Mouse (Mus musculus): ENCODE measurements around the gene Ostc. TPM values are rescaled to one million over a fixed set of nuclear protein-coding genes. Genes with fewer than 3 reads are reported as not detected.

Gene Ostc
- total RNA-seq, 2 experiments from 2014 or later: 51.5 to 55.2 TPM

DNA sequence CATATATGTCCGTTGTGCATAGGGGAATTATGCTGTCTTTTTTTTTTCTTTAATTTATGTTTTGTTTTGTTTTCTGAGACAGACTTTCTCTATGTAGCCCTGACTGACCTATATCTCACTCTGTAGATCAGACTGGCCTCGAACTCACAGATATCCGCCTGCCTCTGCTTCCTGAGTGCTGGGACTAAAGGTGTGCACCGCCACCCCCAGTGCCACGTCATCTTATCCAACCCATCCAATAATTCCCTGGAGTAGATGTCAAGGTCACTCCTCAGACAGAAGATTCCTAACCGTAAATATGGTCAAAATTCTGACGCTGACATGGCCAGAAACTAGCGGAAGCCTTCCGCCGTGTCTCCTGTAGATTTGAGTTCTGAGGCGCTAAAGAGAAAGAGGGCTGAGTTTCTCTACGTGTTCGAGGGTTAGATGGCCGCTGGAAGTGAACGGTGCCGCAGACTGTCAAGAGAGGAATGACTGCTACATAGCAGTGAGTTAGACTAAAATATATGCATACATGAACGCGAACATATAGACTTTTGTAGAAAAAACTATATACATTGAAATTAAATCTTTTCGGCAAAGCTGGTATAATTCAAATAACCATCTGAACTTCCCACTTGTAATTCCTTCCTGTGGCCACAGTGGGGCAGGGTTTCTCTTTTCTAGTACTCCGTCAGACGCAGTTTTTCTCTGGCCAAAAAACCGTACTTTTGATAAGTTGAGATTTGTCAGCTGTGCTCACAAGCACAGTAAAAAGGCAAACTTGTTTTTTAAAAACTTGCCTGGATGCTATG, 5.7 kb upstream of the Ostc start:
- DNase-seq (ENCODE audit: low spot score): peak; percentile 20
- intact Hi-C loops (cut with DNase I): loop anchor here (1.0 kb wide), 1 partner anchor 522 kb away; no protein-coding TSS in a partner anchor

DNA sequence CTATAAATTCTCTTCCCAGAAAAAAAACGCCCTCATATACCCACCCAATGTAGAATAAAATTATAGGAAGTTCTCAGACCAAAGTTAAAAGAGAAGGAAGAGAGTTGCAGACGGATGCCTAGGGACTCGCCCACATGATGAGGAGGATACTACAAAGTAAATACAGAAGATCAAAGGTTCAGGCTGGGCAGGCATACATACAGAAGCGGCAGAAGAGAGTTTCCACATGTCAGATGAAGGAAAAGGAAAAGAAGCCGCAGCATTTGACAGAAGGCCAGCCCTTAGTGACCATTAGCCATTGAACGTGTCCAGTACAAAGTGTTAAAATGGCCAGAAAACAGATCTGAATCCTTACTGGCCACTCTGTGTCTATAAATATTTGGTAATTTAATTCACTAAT, 3.6 kb upstream of the Ostc start:
- intact Hi-C loops (cut with DNase I): no loop called here
- no peak for DNase-seq (ENCODE audit: low spot score)

DNA sequence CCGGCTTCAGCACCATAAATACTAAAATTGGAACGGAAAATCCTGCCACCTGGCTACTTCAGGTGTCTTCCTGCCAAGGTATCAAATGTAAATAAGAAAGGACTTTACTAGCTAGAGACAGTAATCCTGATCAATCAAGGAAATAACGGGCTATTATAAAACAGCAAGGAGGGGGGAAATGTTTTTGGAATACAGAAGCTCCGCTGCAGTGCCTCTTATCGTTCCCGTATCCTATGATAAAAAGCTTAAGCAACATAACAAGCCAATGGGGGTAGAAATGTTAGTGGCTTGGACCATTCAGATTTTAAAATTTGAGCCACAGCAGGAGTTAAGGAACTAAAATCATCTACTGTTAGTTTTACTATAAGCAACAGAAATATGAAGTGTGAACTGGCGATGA, 859 bp upstream of the Ostc start:
- intact Hi-C loops (cut with DNase I): loop anchor here (2.0 kb wide), 1 partner anchor 19 kb away; no protein-coding TSS in a partner anchor
- no peak for DNase-seq (ENCODE audit: low spot score)

DNA sequence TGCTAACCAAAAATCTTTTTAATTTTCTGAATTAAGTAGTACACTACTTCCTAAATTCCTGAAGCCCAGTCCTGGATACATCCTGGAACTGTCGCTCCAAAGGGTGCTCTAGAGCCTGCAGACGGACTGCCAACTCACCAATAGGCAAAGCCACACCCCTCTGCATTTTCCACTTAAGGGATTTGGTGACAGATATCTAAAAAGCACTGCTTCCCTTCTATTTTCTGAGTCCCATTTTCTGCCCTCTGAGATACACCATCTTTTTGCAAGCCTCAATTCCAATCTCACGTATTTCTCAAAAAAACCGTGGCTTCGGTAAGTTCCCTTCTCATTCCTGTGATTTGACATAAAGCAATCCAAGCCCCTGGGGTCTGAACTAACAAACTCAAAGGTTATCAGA, 715 bp downstream of the Ostc start:
- no peak for DNase-seq (ENCODE audit: low spot score)
- intact Hi-C loops (cut with DNase I): loop anchor here (10.0 kb wide), 1 partner anchor 874 kb away; the partner anchor contains the start of genes Cfi and Gar1

DNA sequence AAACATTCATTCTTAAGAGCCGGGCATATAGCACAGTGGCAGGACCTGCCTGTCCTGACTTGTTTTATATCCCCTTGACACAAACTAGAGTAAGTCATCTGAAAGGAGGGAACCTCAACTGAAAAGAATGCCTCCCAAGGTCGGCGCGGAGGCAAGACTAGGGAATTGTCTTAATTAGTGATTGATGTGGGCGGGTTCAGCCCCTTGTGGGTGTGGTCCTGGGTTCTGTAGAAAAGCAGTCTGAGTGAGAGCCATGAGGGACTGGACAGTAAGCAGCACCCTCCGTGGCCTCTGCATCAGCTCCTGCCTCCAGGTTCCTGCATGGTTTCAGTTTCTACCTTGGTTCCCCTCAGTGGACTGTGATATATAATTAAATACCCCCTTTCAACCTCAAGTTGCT, 7.0 kb downstream of the Ostc start:
- no peak for DNase-seq (ENCODE audit: low spot score)
- intact Hi-C loops (cut with DNase I): loop anchor here (10.0 kb wide), 1 partner anchor 867 kb away; the partner anchor contains the start of genes Cfi and Gar1

DNA sequence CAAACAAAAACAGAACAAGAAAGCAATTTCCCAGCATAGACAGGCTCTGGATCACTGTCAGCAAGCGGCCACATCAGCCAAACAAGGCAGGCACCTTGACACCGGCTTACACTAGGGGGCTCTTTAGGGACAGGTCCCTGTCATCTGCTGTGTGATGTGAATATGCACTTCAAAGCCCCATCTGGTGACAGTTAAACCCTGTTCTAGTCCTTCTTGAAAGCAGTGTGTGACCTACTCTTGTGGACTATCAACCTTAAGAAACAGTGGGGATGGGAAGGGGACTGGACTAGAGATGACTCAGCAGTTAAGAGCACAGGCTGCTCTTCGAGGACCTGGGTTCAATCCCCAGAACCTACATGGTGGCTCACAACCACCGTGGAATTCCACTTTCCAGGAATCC, 11.6 kb downstream of the Ostc start:
- intact Hi-C loops (cut with DNase I): loop anchor here (10.0 kb wide), 2 partner anchors 513 to 793 kb away; partner anchors contain the start of gene Casp6
- DNase-seq (ENCODE audit: low spot score): no peak

DNA sequence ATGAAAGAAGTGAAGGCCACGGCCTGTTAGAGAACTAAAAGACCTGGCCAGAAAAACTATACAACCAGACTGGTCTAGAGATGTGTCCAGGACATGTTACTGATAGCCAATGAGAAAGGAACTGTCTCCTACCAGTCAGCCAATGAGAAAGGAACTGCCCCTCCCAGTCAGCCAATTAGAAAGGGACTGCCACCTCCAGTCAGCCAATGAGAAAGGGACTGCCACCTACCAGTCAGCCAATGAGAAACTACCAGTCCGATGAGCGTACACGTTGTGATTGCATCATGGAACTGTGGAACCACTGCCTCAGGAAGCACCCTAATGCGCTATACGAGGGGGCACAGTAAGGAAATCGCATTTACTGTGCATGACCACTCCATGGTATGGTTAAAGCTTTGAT, 14.5 kb downstream of the Ostc start:
- no peak for DNase-seq (ENCODE audit: low spot score)
- intact Hi-C loops (cut with DNase I): loop anchor here (2.0 to 10.0 kb wide), 3 partner anchors 510 to 790 kb away; partner anchors contain the start of gene Casp6

DNA sequence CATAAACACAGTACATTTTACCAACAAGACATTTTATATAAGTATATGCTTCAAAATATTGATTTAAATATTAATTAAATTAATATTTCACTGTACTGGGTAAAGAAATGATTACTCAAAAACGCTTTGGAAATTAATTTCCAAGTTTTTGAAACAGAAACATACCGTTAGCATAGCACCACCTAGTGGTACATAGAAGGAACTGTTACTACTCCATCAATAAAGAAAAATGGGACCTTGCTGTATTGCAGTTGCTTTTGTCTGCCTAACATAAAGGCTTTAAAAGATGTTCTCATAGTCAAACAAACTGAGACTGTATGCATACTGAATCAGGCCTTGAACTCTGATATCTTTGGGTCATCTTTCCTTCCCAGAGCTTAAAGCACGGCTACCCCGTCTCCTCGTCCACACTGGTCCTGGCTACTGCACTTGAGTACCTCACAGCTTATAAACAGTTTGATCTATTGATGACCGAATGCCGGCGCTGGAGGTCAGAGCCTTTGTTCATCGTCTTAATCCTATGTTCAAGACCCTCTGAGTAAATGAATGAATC, 15.1 kb downstream of the Ostc start:
- intact Hi-C loops (cut with DNase I): loop anchor here (2.0 to 10.0 kb wide), 3 partner anchors 509 to 789 kb away; partner anchors contain the start of gene Casp6
- no peak for DNase-seq (ENCODE audit: low spot score)

DNA sequence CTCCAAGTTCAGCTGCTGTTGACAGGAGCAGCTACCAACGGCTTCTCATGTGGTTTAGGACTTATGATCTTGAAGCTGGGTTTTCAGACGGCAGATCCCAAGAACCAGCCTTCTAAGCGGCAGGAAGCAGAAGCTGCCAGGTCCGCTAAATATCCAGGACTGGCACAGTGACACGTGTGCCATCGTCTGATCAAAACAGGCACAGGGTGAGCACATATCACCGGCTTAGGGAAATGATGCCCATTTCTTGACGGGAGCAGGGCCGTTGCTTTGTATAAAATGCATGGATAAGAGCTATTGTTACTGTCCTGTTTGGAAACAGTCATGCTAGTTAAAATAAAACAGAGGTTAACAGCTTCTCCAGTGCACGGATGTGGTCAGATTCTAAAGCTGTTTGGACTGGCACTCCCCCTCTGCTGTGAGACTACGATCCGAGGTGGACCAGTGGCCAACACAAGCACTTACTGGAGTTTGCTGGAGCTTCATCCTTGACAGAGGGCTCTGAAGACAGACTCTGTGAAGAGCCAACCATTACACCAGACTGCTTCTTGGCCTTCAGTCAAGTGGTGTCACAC, 17.6 kb downstream of the Ostc start:
- intact Hi-C loops (cut with DNase I): loop anchor here (10.0 kb wide), 2 partner anchors 507 to 787 kb away; partner anchors contain the start of gene Casp6
- DNase-seq (ENCODE audit: low spot score): no peak

DNA sequence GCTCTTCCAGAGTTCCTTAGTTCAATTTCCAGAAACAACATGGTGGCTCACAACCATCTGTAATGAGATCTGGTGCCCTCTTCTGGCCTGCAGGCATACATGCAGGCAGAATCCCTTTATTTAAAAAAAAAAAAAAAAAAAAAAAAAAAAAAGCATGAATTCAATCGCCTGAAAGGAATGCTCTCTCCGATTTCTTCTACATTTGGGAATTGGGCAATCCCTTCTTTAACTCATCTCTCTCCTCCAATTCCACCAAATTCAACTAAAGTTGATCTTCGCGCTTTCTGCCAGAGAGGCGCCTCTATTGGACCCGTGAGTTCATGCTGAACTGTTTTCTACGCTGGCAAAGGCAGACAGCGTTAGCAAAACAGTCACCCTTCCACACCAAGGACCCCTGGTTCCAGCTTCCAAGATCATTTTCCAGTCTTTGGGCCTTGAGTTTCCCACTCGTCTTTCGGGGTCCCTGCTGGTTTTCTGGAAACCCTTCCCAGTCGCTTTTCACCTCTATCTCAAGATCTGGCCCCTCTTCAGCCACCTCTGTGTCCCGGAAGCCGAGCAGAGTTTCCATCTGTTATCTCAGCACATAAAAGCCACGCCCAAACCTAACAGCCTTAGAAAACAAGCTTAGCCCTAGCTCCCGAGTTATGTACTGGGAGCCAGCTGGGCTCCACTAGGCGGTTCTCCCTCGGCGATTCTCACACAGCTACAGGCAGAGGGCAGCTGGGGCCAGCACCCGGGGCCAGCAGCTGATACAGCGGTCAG, 18.2 kb downstream of the Ostc start:
- DNase-seq (ENCODE audit: low spot score): peak; percentile 59
- intact Hi-C loops (cut with DNase I): loop anchor here (10.0 kb wide), 2 partner anchors 506 to 786 kb away; partner anchors contain the start of gene Casp6

DNA sequence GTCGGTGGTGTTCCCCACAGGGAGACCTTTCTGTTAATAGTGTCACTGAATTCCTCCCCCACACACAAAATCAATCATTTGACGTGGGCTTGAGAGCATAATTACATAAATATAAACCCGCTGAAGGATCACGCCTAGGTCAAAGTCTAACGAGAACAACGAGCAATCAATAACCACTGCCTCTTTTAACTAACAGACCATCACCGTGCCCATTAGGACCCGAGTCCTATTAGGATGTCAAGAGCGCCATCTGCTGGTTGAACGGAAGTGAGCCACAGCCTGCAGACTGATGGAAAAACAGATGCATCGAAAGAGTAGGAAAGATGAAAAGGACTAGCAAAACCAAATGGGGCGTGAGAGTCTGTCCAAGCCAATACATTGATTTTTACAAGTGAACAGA, 19.6 kb downstream of the Ostc start:
- intact Hi-C loops (cut with DNase I): loop anchor here (10.0 kb wide), 2 partner anchors 505 to 785 kb away; partner anchors contain the start of gene Casp6
- DNase-seq (ENCODE audit: low spot score): no peak

DNA sequence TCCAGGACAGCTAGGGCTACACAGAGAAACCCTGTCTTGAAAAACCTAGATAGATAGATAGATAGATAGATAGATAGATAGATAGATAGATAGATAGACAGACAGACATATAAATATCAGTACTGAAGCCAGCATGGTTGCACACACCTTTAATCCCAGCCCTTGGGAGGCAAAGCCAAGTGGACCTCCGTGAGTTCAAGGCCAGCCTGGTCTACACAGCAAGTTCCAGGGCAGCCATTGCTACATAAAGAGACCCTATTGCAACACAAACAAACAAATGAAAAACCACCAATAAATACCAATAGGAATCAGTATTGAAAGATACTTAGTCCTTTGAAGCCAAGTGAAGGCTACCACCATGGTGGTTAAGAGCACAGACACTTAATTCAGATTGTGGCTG, 22.2 kb downstream of the Ostc start:
- DNase-seq (ENCODE audit: low spot score): no peak
- intact Hi-C loops (cut with DNase I): no loop called here

DNA sequence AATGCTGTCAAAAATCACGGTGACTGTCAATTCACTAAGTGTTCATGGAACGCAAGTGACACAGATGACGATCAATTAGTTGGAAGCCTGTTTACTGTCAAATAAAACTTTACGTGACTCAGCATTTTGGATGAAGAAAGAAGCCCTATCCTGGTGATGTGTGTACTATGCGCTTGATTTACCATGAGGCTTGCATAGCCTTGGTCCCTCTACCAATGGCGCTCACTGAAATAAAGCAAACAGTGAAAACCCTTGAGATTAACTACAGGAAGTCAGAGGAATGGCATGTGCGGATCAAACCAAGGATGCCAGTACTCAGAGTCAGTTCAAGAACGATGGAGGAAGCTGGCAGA, 24.3 kb downstream of the Ostc start:
- intact Hi-C loops (cut with DNase I): no loop called here
- no peak for DNase-seq (ENCODE audit: low spot score)

DNA sequence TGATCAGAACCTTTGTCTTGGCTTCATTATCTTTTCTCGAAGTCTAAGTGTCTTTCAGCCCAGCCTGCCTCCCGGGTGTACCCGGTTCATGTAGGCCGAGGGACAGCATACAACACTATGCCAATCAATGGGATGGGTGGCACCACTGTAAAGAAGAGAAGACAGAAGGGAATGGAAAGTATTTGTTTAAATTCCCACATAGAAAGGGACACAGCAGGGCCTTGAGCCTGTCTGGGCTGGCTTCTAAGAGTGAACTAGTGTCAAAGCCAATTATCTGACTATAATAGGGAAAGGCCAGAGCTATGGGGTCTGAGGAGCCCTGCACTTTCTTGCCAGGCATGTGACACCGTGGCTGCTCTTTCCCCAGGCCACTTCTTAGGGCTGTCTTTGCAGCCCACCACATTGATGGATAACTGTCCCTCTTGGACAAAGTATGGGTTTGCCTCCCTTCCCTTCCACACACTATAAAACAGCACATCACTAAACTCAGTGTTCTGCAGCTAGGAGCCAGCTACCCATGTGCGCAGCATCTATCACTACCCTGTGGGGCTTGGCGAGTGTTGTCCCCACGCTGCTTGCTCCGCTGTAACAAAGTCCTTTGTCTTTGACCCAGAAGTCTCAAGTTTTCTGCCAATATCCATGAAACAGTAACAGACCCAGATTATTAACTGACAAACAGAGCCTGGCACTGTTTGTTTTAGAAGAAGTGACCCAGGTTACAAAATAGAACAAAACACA, 24.8 kb downstream of the Ostc start:
- intact Hi-C loops (cut with DNase I): no loop called here
- no peak for DNase-seq (ENCODE audit: low spot score)

DNA sequence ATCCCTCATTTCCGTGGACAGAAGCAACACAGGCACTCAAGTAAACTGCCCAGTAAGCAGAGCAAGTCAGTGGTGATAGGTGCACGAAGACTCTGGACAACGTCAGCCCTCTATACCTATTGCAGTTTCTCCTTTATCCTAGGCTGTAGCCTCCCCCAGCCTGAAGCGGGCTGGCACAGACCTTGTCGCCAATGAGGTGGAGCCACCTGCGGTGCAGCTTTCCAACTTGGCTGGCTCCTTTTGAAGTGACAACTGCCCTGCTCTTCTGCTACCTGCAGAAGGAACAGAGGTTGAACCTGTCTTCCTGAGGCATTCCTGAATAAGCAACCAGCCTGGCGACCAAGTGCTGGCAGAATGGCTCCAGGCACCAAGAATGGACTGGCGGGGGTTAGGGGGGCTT, 25.4 kb downstream of the Ostc start:
- intact Hi-C loops (cut with DNase I): no loop called here
- DNase-seq (ENCODE audit: low spot score): no peak

DNA sequence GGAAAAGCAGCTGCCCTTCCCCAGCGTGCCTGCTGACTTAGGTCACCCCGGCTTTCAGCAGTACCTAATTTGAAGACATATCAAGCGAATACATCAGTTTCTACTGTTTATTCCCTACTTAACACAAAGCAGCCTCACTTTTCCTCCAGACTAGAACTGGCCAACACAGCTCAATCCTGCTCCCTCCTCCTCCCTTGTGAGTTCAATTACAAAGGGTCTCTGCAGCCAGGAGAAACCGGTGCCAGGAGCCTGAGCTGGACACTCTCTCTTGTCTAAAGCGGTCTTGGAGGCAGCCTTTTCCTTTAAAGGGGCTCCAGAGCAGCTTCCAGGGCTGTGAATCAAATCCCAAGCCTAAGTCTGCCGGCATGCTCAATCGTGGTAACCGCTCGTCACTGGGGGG, 27.1 kb downstream of the Ostc start:
- no peak for DNase-seq (ENCODE audit: low spot score)
- intact Hi-C loops (cut with DNase I): no loop called here

DNA sequence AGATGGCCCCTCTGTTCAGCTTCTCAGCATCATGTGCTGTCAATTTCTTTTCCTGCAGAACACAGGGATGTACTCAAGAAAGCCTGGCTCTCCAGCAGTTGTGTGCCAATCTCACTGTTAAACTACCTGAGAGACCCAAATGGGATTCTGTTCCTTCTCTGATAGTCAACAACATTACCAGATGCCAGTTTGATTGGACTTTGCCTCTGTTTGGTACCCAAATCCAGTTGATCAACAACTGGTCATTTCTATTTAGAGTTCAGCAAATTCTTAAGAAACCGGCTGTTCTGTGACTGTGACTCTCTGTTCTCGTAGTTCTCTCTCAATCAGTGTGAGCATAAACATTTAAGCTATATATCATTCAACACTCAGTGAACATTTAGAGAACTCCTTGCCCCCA, 28.0 kb downstream of the Ostc start:
- intact Hi-C loops (cut with DNase I): no loop called here
- no peak for DNase-seq (ENCODE audit: low spot score)

DNA sequence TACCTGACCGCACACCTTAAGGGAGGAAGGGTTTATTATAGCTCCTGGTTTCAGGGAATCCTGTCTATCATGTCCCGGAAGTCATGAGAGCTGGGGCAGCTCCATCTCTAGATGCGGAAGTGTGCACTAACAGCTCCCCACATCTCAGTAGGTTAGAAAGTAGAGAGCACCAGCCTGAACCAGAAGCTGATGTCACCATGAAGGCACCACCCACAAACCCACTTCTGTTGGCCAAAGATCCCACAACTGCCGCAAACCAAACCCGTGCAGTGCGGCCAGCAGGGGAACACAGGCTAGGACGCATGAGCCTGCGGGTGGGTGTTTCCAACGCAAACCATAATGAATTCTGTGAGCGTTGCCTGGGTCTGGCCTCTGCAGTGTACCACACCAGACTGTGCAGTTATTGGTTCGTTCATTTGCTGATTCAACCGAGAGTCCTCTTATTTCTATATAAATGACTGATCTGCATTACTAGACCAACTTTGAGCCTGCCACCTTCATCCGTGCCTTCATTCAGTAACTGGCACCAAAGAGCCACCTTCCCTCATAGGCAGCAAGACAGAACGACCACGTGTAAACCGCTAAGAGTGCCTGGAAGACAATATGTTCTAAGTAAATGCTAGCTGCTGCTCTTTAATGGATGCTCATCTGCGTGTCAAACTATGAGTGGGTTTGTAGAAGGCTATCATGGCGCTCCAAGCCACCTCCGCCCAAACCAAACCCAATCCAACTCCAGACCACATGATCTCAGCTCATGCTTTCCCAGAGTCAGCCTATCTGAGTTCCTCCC, 31.4 kb downstream of the Ostc start:
- DNase-seq (ENCODE audit: low spot score): no peak

DNA sequence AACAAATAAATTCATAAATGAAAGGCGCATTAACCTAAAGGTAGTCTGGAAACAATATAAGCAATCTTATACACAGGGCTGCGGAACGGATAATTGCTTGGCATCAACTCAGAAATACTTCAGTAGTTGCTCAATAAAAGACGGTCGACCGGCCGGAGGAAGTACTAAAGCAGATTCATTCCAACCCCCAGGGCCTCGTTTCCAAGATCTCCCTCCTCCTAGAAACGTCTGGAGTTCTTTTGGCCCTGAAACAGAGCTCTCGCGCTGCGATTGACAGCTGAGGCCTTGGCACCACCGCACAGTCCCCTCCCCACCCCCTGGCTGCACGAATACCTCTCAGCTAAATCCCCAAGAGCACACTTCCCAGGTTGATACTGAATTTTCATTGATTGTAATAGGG, 38.0 kb downstream of the Ostc start:
- intact Hi-C loops (cut with DNase I): no loop called here
- no peak for DNase-seq (ENCODE audit: low spot score)

More for the DNA sequence above, 31.4 kb downstream of the Ostc start:
- intact Hi-C loops (cut with DNase I): no loop called here

Measured in heart, postnatal 25 days (tissue).